Mouse (Mus musculus): ENCODE measurements around the gene Ankrd55.

DNA sequence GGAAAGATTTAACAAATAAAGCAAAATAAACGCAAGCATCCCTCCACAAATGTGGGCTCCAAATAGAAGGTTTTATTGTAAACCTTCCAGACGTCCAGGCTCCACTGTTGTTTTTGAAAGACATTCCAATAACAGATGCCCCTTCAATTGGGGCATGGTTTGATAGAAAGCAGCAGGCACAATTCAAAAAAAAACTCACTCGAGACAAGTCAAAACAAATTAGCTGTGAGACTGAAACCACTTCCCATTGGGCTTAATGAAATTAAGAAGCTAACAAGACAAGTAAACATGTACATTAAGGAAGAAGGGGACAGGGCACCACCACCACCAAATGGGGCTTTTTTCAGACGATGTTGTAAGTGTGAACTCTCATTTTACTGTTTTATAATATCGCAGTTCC is 43.1 kb upstream of the Ankrd55 start:
- TF ChIP-seq CTCF (conservative IDR thresholded peaks at IDR 0.05; ENCODE audit: insufficient read depth, insufficient read length, low read depth, low read length), result no peak
- TF ChIP-seq POLR2A (IDR thresholded peaks at IDR 0.05; ENCODE audit: low read depth, low read length), result no peak
